Mouse (Mus musculus): Measurements from ENCODE around the gene Mrpl16. TPM values are rescaled to one million over a fixed set of nuclear protein-coding genes. Genes with fewer than 3 reads are reported as not detected.

The Mrpl16 gene
- polyA plus RNA-seq, 1 experiment from 2014 or later: 76.8 TPM

DNA sequence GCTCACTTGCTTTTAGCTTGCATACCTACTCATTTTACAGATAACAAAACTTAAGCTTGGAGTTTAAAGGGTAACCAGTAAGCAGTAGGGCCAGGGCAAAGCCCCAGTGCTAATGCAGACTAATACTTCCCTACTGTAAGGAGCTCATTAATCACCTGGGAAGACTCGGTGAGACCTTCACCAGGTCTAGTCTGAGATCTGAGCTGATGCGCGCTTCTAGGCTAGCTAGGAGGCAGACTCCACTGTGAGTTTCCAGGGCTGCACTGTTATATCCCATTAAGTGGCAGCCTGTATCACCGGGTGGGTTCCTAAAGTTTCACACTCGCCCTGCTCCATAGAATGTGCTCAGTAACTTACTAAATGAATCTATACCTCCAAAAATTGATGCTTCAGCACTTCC, 47.4 kb downstream of the Mrpl16 start:
- no peaks in the 10 kb centered on the region for H3K36me3 ChIP-seq
- H3K9ac ChIP-seq: no peak overlapping the region
- no peaks in the 10 kb centered on the region for H3K27me3 ChIP-seq (replicated peaks)
- WGBS: 17% methylated on average over 5 of the region's 5 CpGs
- no peaks in the 10 kb centered on the region for H3K9me3 ChIP-seq (replicated peaks)
- ATAC-seq (ENCODE audit: insufficient number of reproducible peaks, low FRiP score): no peak
- peak overlapping the region; percentile 89 for H3K4me2 ChIP-seq
- peak overlapping the region; percentile 63; the same call in 1 of the 2 replicates for H3K4me3 ChIP-seq
- H3K4me1 ChIP-seq (replicated peaks): peaks cover 12% of the 10 kb centered on the region
- no peak overlapping the region for H3K27ac ChIP-seq (ENCODE audit: poor library complexity, severe bottlenecking)

DNA sequence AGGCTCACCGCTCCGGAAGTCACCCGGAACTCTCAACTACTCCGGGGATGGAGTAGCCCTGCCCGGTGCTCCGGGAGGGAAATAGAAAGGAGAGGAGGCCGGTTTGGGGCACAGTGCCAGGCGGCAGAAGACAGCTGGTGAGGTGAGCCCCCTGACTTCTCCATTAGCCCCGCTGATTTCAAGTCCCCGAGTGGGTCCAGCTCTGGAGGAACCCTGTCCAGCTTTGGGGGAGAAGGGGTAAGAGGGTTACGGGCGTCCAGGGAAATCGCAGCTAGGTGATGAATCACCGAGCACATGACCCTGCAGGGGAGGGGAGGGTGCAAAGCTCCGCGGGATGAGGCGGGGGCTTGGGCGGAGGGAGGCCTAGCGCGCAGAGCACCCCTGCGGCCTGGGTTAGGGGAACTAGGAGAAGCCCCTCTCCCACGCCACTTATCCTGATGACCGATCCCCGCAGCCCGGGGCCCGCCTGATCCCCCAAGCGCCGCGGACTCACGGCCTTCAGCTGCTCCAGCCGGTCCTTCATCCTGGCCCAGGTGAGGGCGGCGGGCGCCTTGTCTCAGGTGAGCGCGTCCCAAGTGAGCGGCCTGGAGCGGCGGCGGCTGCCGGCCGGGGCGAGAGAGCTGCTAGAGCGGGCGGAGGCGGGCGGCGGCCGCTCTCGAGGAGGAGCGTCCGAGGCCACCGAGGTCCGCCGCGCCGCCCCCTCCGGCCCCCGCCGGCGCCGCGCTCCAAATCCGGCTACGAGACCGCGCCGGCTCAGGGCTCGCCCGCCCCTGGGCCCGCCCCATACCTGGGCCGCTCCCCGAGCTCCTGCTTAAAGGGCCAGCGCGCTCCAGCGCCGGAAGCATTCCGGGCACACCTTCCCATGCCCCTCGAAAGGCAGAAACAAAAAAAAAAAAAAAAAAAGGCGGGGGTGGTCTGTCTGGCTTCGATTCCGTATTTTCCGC, 48.3 kb downstream of the Mrpl16 start:
- no peak overlapping the region for H3K27ac ChIP-seq (ENCODE audit: poor library complexity, severe bottlenecking)
- peak overlapping the region; percentile 63 for H3K4me3 ChIP-seq
- 1% methylated on average over 73 of the region's 83 CpGs for WGBS
- H3K4me2 ChIP-seq: peak overlapping the region; percentile 89
- H3K36me3 ChIP-seq: no peaks in the 10 kb centered on the region
- no peaks in the 10 kb centered on the region for H3K9me3 ChIP-seq (replicated peaks)
- peak overlapping the region; percentile 77 for H3K9ac ChIP-seq
- H3K4me1 ChIP-seq (replicated peaks): peaks cover 8% of the 10 kb centered on the region
- H3K27me3 ChIP-seq (replicated peaks): no peaks in the 10 kb centered on the region
- ATAC-seq (ENCODE audit: insufficient number of reproducible peaks, low FRiP score): peak; percentile 74

DNA sequence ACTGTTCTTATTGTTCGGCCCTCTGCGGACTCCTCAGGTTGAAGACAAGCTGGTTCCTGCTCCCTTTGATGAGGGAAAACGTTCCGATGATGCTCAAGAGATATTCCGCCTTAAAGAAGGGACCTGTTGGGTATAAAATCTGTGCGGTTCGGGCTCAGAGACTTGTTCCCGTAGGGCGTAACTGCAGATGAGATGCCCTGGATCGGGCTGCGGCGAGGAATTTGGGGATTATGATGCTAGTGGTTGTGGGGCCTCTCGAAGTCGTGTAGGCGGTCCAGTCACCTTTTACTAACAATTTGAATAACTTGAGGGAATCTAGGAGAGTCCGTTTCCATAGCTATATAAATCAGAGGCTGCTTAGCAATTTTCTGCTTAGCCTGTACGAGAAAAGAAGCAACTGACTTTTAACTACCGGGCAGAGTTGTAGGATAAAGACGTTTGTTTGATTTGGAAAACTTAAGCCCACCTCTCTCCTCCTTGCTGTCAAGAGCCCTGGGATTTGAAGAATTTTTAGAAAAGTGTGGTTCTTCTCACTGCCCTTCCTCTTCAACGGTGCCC, 49.0 kb downstream of the Mrpl16 start, which contains the start of gene Stx3:
TSS of gene Stx3 (minus strand) at position 261 of the 558 bp plus-strand sequence.
- under 1% methylated on average over 20 of the region's 20 CpGs for WGBS
- no peaks in the 10 kb centered on the region for H3K9me3 ChIP-seq (replicated peaks)
- peaks cover 4% of the 10 kb centered on the region; the same call in 1 of the 2 replicates for H3K4me1 ChIP-seq (replicated peaks)
- no peaks in the 10 kb centered on the region for H3K27me3 ChIP-seq (replicated peaks)
- no peaks in the 10 kb centered on the region for H3K36me3 ChIP-seq
- peak within 1 kb of the TSS; percentile 77 for H3K9ac ChIP-seq
- H3K4me2 ChIP-seq: peak within 1 kb of the TSS; percentile 89
- H3K4me3 ChIP-seq: peak within 1 kb of the TSS; percentile 63
- no peak for ATAC-seq (ENCODE audit: insufficient number of reproducible peaks, low FRiP score)
- no peak within 1 kb of the TSS for H3K27ac ChIP-seq (ENCODE audit: poor library complexity, severe bottlenecking)

DNA sequence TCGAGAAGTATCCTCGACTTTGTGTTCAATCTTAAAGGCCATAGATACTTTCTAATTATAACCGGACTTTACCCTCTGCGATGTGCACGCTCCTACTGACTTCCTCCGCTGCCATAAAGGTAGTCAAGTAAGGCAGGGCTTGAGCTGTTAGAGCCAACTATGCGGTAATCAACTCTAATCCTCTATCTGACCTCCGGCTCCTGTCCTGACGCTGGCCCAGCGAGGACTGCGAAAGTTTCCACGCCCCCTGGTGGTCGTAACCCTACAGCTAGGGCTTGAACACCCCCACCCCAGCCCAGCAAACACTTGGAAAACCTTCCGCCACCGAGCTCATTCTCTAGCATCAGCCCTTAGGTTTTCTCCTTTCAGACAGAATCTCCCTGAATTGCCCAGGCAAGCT, 49.6 kb downstream of the Mrpl16 start:
- peak overlapping the region; percentile 89 for H3K4me2 ChIP-seq
- ATAC-seq (ENCODE audit: insufficient number of reproducible peaks, low FRiP score): peak; percentile 76
- WGBS: under 1% methylated on average over 15 of the region's 15 CpGs
- peaks cover 4% of the 10 kb centered on the region; the same call in 1 of the 2 replicates for H3K4me1 ChIP-seq (replicated peaks)
- H3K4me3 ChIP-seq: peak overlapping the region; percentile 63
- peak overlapping the region; percentile 57 for H3K9ac ChIP-seq
- no peak overlapping the region for H3K27ac ChIP-seq (ENCODE audit: poor library complexity, severe bottlenecking)
- no peaks in the 10 kb centered on the region for H3K27me3 ChIP-seq (replicated peaks)
- no peaks in the 10 kb centered on the region for H3K36me3 ChIP-seq
- H3K9me3 ChIP-seq (replicated peaks): no peaks in the 10 kb centered on the region

DNA sequence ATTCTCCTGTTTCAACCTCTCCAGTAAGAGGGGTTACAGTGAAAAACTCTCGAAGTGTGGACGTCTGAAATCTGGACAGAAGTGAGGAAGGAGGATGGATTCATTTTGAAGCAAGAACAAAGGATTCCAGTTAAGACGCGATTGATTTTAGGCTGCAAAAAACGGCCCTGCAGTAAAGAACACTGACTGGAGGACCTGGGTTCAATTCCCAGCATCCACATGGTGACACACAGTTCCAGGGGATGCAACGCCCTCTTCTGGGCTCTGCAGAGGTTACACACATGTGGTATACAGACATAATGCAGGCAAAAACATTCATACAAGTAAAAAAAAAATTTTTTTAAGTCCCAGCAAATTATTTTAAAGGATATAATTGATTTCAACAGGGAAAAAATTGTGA, 50.0 kb downstream of the Mrpl16 start:
- WGBS: 25% methylated on average over 6 of the region's 6 CpGs
- Histone ChIP-seq H3K27me3 (replicated peaks) (no peaks in the 10 kb centered on the region), H3K9me3 (replicated peaks) (no peaks in the 10 kb centered on the region), H3K4me2 (peak overlapping the region; percentile 89), H3K4me3 (peak overlapping the region; percentile 63), H3K36me3 (no peaks in the 10 kb centered on the region), H3K4me1 (replicated peaks) (peaks cover 4% of the 10 kb centered on the region; the same call in 1 of the 2 replicates), H3K9ac (peak overlapping the region; percentile 57; the same call in 1 of the 2 replicates), H3K27ac (ENCODE audit: poor library complexity, severe bottlenecking) (no peak overlapping the region)
- ATAC-seq (ENCODE audit: insufficient number of reproducible peaks, low FRiP score): no peak

DNA sequence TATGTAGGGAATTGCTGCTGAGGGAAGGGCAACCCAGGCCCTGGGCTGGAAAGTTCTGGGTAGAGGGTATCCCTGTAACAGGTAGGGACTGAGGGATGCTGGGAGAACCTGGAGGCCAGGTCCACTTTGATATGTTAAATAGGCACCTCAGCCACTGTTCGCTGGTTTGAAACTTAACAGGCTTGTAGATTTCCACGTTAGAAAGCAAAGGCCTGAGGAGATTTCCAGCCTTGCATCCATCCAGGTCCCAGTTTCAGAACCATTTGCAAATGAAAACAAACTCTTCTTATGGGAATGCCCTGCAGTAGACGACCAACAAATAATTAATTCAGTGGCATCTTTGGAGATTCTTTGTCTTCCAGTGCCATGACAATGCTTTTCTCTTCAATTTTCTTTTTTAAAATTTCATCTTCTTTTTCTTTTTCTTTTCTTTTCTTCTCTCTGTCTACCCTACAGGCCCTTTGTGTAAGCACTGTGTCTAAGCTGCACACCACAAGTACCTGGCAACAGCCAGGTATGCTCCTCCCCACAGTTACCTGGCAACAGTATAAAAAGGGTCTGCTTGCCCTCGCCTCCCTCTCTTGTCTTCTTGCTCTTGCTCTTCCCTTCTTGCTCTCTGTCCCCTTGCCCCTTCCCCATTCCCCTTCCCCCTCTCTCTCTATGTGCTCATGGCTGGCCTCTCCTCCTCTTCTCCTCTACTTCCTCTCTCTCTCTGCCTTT, 53.3 kb downstream of the Mrpl16 start:
- Histone ChIP-seq H3K27me3 (replicated peaks) (no peaks in the 10 kb centered on the region), H3K4me3 (no peak overlapping the region), H3K4me1 (replicated peaks) (no peaks in the 10 kb centered on the region; the same call in 1 of the 2 replicates), H3K4me2 (no peak overlapping the region), H3K9me3 (replicated peaks) (no peaks in the 10 kb centered on the region), H3K36me3 (no peaks in the 10 kb centered on the region), H3K9ac (no peak overlapping the region), H3K27ac (ENCODE audit: poor library complexity, severe bottlenecking) (no peak overlapping the region)
- no peak for ATAC-seq (ENCODE audit: insufficient number of reproducible peaks, low FRiP score)
- WGBS: 46% methylated on average over 4 of the region's 4 CpGs

Other genes with a start within 250 kb of the Mrpl16 start
- gene Ms4a4d, start 233.6 kb upstream of the Mrpl16 start, polyA plus RNA-seq (2016; fragmentation: Nextera tagmentation; extraction: Ambion mirVana): 0.33 and 0.41 TPM in 2 replicates
- 0.77 and 1.1 TPM in 2 replicates for gene Ms4a6d, start 165.5 kb upstream of the Mrpl16 start, polyA plus RNA-seq (2016; fragmentation: Nextera tagmentation; extraction: Ambion mirVana)
- not detected in 2 replicates for gene Ms4a2, start 146.7 kb upstream of the Mrpl16 start, polyA plus RNA-seq (2016; fragmentation: Nextera tagmentation; extraction: Ambion mirVana)
- gene Ms4a3, start 129.5 kb upstream of the Mrpl16 start, polyA plus RNA-seq (2016; fragmentation: Nextera tagmentation; extraction: Ambion mirVana): 0.18 TPM in 1 of 2 replicates, not detected in the other
- not detected in 2 replicates for gene Oosp2, start 109.8 kb upstream of the Mrpl16 start, polyA plus RNA-seq (2016; fragmentation: Nextera tagmentation; extraction: Ambion mirVana)
- not detected in 2 replicates for gene Oosp1, start 79.2 kb upstream of the Mrpl16 start, polyA plus RNA-seq (2016; fragmentation: Nextera tagmentation; extraction: Ambion mirVana)
- not detected in 2 replicates for gene Oosp3, start 73.3 kb upstream of the Mrpl16 start, polyA plus RNA-seq (2016; fragmentation: Nextera tagmentation; extraction: Ambion mirVana)
- not detected in 2 replicates for gene Gif, start 22.8 kb upstream of the Mrpl16 start, polyA plus RNA-seq (2016; fragmentation: Nextera tagmentation; extraction: Ambion mirVana)
- gene Stx3, start 49.0 kb downstream of the Mrpl16 start, polyA plus RNA-seq (2016; fragmentation: Nextera tagmentation; extraction: Ambion mirVana): 6.9 and 7.1 TPM in 2 replicates
- gene Olfr1417, start 68.8 kb downstream of the Mrpl16 start, polyA plus RNA-seq (2016; fragmentation: Nextera tagmentation; extraction: Ambion mirVana): 0.08 TPM in 1 of 2 replicates, not detected in the other
- gene Olfr1418, start 90.7 kb downstream of the Mrpl16 start, polyA plus RNA-seq (2016; fragmentation: Nextera tagmentation; extraction: Ambion mirVana): not detected in 2 replicates
- not detected in 2 replicates for gene Olfr1419, start 104.7 kb downstream of the Mrpl16 start, polyA plus RNA-seq (2016; fragmentation: Nextera tagmentation; extraction: Ambion mirVana)
- not detected in 2 replicates for gene Olfr1420, start 116.2 kb downstream of the Mrpl16 start, polyA plus RNA-seq (2016; fragmentation: Nextera tagmentation; extraction: Ambion mirVana)
- 21.3 and 22.2 TPM in 2 replicates for gene Patl1, start 142.0 kb downstream of the Mrpl16 start, polyA plus RNA-seq (2016; fragmentation: Nextera tagmentation; extraction: Ambion mirVana)
- gene Osbp, start 195.6 kb downstream of the Mrpl16 start, polyA plus RNA-seq (2016; fragmentation: Nextera tagmentation; extraction: Ambion mirVana): 6.3 and 7.6 TPM in 2 replicates

Data from heart, embryonic 12.5 days (tissue).